Mouse (Mus musculus) brain, embryonic 18.5 days (tissue): Measurements from ENCODE around the gene Aldh18a1.
"Not testable (repeated sequence)": the region's sequence is repeated elsewhere in the genome, so short reads cannot be mapped to it uniquely, and the experiment has no call there.

Experiments
- DNase-seq: peaks from one replicate; pipeline ENCODE4 v3.0.0-alpha.2; 2012; ENCODE audit warnings: low read depth, low spot score

Gene Aldh18a1

DNA sequence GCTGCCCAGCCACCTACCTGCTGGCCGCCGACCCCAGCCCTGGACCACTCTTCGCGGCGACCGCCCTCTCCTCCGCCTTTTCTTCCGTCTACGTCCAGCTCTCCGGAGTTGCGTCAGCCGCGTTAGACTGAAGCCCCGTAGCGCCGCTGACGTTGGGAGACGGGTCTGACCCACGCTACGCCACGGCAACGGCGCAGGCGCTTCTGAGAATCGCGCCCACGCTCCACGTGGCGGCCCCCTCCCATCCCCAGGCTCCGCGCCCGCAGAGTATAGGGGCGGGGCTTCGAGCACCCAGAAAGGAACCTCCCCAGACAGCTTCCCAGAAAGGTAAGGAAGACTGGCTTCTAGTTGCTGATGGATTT lies at the start of gene Aldh18a1:
Aldh18a1 (minus strand) TSS at position 171 of the 362 bp plus-strand sequence.
- peak; percentile 84 for DNase-seq

GRCm38 (mm10) chr19:40637601-40638000 lies 49.3 kb upstream of the Aldh18a1 start:
- DNase-seq = no peak

DNA sequence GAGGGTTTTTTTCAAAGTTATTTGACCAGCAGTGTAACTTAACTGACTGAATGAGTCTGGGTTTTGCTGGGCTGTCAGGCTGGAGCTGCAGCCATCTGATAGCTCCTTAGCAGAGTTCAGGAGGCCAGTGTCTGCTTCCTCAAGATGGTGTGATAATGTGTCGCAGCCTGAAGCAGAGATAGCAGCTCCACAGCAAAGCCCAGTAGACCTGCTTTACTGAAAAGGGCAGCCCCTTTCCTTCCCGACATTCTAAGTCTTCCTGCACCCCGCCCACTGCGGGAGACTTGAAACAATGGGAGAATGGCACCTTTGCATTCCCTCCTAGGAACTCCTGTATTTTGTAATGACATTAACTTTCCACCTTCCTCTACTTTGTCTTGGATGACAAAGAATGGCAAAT lies 48.8 kb upstream of the Aldh18a1 start:
- no peak for DNase-seq

GRCm38 (mm10) chr19:40633144-40633543 lies 44.9 kb upstream of the Aldh18a1 start:
- DNase-seq = no peak

DNA sequence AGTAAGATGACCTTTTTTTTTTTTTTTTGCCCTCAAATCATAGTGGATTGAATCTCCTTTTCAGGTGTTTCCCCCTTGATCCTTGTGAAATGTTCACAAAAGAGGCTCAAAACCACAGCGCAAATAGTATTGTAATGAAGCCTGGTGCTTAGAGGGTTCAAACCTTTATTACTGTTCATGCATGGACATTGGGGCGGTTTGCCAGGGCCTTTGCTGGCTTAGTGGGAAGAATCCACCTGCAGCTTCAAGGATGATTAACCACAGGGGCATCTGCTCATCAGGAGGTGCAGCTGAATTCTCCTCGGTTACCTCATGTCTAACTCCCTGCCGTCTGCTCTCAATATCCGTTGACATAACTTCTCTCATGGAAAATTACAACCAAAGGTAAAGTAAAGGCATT lies 44.4 kb upstream of the Aldh18a1 start:
- no peak for DNase-seq

GRCm38 (mm10) chr19:40632193-40632592 lies 43.9 kb upstream of the Aldh18a1 start:
- DNase-seq = no peak

DNA sequence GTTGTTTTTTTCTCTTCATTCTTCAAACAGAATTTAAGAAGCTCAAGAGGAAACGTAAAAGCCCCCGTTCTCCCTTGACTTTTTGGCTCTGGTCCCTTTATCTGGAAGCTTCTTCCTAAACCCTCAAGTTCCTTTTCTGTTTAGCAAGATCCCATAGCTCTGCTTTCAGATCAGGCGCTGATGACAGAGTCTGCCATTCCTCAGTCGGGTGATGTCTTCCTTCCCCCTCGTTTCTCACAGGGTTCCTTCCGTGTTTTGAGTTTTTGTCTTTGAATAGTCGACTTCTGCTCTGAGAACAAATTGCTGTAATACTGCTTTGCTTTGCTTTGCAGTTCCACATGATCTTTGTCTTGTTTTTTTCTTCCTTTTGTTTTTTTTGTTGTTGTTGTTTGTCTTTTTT lies 42.3 kb upstream of the Aldh18a1 start:
- DNase-seq = no peak

DNA sequence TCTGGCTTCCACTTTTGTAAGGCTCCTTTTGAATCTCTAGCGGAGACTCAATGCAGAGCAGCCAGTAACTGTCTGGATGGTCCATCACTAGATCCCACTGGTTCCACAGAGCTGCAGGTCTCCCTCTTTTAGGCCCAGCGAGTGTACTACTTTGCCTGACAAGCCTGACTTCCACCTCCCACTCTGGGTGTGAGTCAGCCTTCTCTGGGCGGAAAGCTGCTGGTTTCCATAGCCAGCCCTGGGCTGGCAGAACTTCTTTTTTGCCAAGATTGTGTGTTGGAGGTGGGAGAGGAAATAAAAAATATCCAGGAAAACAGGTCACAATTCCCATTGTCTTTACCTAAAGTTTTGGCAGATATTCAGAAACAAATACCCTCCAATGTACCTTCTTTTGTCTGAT lies 41.8 kb upstream of the Aldh18a1 start:
- DNase-seq = no peak

DNA sequence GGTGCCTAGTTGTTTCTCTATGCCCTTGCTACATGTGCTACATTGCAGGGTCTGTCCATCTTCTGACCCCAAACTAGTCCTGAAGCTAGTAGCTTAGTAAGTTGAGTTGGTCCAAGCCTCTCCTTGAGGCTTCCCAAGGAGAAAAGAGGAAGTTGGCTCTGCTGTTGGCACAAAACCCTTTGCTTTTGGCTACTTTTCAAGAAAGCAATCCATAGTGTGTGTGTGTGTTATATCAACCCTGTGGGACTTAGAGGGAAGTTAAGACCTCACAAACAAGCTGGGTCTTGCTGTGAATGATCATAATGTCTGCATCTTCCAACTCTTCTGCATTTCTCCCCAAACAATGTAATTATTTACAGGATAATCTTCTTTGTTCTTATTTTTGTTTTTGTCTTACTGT lies 40.7 kb upstream of the Aldh18a1 start:
- DNase-seq = no peak

GRCm38 (mm10) chr19:40625935-40626334 lies 37.7 kb upstream of the Aldh18a1 start:
- no peak for DNase-seq

DNA sequence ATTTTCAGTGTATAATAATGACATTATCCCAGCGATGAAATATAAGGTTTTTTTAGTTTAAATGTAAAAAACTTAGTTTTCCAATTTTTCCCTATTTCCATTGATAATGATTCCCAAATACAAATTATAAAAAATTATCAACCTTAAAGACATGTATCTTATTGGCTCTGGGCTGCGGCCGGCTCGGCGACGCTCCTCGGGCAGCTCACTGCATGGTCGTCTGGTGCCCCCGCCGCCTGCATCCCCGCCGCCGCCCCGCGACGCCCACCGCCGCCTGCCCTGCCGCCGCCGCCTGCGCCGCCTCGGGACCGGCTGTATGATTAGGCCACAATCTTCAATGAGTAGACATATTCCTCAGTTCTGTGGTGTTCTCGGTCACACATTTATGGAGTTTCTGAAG lies 33.4 kb upstream of the Aldh18a1 start:
- not testable (repeated sequence) for DNase-seq

DNA sequence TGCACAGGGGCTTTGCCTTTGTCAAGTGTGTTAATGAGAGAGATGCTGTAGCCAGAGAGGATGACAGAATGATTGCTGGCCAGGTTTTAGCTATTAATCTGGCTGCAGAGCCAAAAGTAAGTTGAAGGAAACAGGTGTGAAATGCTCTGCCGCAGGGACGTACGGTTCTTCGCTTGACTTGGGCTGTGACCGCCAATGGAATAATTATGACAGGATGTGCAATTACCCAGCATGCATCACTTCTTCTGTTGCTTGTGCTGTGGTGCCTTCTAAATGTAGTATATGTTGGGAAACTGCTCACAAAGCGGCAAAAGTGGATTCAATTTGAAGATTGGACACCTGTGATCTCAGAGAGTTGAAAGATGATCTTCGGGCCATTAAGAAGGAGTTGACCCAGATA lies 27.8 kb upstream of the Aldh18a1 start:
- no peak for DNase-seq

- DNase-seq = no peak
Observed at GRCm38 (mm10) chr19:40614811-40615210, 26.5 kb upstream of the Aldh18a1 start.

DNA sequence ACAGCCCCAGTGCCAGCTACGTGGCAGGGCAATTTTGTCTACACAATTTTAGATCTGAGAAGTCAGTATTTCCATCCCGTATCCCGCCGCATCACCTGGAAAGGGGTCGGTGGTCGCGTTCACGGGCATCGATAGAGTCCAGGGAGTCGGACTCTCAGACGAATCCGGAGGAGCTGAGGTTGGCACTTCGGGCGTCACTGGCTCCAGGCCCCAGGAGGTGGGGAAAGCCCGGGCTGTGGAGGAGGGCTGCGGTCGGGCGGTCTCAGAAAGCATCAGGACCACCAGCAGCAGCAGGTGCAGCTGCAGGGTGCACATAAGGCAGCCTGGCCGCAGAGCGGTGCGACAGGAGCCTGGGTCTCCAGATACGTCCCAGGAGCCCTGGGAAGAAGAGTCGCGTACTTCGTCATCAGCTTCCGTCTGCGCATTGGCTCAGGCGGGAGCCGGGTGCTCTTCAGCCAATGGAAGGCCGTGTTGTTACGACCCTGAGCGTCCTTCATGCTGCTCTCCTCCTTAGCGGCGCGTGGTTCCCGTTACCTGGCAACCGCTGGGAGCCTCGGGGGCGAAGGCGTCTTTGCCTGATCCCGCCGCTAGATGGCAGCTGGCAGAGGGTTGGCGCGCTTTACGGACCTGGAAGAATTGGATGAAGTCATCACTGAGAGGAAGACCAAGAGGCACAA lies 23.7 kb upstream of the Aldh18a1 start, which contains the start of the genes Tctn3 and Entpd1:
Tctn3 (minus strand) TSS at position 404 of the 677 bp plus-strand sequence.
Entpd1 (plus strand) TSS at position 537 of the 677 bp plus-strand sequence.
- DNase-seq = peak; percentile 95

DNA sequence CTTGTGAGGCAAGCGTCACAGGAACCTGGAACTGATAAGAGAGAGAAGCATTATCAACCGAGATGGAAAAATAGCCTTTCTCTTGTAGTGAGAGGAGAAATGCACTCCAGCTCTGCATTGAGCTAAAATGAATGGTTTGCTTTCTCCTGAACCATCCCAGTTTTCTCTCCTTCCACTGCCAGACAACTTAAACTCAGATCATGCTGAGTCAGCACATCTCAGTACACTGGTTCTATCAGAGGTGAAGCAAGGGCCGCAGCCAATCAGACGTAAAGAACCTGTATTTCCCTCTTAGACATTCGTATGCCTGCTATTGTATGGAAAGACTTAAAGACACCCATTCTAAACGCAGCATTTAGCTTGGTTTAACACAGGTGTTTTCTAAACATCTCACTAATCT lies 19.4 kb upstream of the Aldh18a1 start:
- no peak for DNase-seq

GRCm38 (mm10) chr19:40605189-40605588 lies 16.9 kb upstream of the Aldh18a1 start:
- DNase-seq = no peak

- no peak for DNase-seq
Observed at GRCm38 (mm10) chr19:40601870-40602269, 13.6 kb upstream of the Aldh18a1 start.

- DNase-seq = not testable (repeated sequence)
Observed at GRCm38 (mm10) chr19:40600846-40601245, 12.6 kb upstream of the Aldh18a1 start.

DNA sequence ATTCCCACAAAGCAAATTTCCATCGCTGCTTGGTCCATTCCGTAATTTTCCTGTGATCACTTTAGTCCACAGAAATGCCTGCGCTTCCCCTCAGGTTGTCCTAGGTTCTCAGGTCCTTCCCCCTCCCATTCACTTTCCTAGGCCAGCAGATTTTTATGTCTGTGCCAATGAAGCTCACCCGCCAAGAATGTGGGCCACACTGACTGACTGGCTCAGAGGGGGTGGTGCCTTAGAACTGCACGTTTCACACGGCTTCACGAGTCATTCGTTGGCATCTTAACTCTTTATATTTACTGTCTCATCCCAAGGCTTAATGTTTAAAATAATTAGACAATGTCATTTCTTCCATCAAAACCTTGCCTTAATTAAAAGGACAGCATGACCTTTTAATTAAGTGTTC lies 7.6 kb upstream of the Aldh18a1 start:
- no peak for DNase-seq

DNA sequence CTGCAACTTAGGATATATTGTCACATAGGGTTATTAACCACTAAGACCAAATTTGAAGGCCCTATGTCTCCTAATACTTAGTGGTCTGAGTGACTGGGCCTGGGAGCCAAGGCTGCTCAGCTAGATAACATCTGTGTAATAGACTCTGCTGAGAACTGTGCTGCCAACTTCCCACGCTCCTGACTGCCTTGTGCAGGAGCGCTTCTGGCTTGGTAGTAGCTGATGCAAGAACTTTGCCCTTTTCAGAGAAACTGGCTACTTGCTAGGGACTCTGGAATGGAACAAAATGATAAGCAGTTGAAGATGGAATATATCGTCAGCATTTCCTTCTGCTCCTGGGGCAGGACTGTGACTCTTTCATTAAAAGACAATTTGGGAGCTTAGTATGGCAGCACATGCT lies 7.0 kb upstream of the Aldh18a1 start:
- no peak for DNase-seq

DNA sequence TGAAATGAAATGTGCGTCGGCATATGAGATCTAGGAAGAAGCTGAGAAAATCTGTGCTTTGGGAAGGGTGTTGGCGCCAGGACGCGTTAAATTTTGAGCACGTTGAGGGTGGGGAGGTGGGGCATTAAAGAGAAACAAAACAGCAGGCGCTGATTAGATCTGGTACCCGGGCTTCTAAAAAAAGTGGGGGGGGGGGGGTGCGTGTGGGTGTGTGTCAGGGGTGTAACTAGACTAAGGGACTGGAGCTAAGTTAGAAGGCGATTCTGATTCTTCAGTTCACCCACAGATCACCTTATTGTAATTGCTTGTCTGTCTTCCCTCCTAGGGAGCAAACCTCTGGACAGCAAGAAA lies 1.2 kb upstream of the Aldh18a1 start:
- no peak for DNase-seq

GRCm38 (mm10) chr19:40588847-40589529 lies 725 bp upstream of the Aldh18a1 start:
- peak; percentile 83 for DNase-seq
